Mouse (Mus musculus): Measurements from ENCODE around the gene Plp1.

Plp1 gene

GRCm38 (mm10) chrX:136822371-136822770, at the start of gene Plp1:
Plp1 (plus strand) TSS chrX:136822671.
- no peak for DNase-seq (ENCODE audit: low read depth)

- DNase-seq (ENCODE audit: low read depth): no peak
Observed at GRCm38 (mm10) chrX:136773035-136773434, 49.4 kb upstream of the Plp1 start.

- DNase-seq (ENCODE audit: low read depth): no peak
Observed at GRCm38 (mm10) chrX:136778046-136778445, 44.4 kb upstream of the Plp1 start.

GRCm38 (mm10) chrX:136779262-136779661, 43.2 kb upstream of the Plp1 start:
- DNase-seq (ENCODE audit: low read depth): no peak

GRCm38 (mm10) chrX:136780041-136780440, 42.4 kb upstream of the Plp1 start, which contains the start of gene Glra4:
Glra4 (minus strand) TSS chrX:136780141.
- no peak for DNase-seq (ENCODE audit: low read depth)

GRCm38 (mm10) chrX:136789446-136789845, 33.0 kb upstream of the Plp1 start:
- no peak for DNase-seq (ENCODE audit: low read depth)

GRCm38 (mm10) chrX:136797223-136797622, 25.2 kb upstream of the Plp1 start:
- DNase-seq (ENCODE audit: low read depth): no peak

GRCm38 (mm10) chrX:136819752-136820151, 2.7 kb upstream of the Plp1 start:
- DNase-seq (ENCODE audit: low read depth): no peak

- peak; percentile 69 for DNase-seq (ENCODE audit: low read depth)
Observed at GRCm38 (mm10) chrX:136820250-136820649, 2.2 kb upstream of the Plp1 start.

GRCm38 (mm10) chrX:136825016-136825415, 2.5 kb downstream of the Plp1 start:
- DNase-seq (ENCODE audit: low read depth): no peak

- DNase-seq (ENCODE audit: low read depth): no peak
Observed at GRCm38 (mm10) chrX:136828610-136829009, 6.1 kb downstream of the Plp1 start.

GRCm38 (mm10) chrX:136850300-136850699, 27.8 kb downstream of the Plp1 start:
- peak; percentile 7 for DNase-seq (ENCODE audit: low read depth)

GRCm38 (mm10) chrX:136868061-136869040, 45.9 kb downstream of the Plp1 start, which contains the start of gene Rab9b:
Rab9b (minus strand) TSS chrX:136868755.
- no peak for DNase-seq (ENCODE audit: low read depth)

Data from naive thymus-derived CD4-positive, alpha-beta T cell, adult 2 months (primary cell).